Mouse (Mus musculus): ENCODE measurements around the gene Prnp. TPM values are rescaled to one million over a fixed set of nuclear protein-coding genes. Genes with fewer than 3 reads are reported as not detected.

Prnp gene
- polyA plus RNA-seq (2016; fragmentation: Nextera tagmentation; extraction: Ambion mirVana) = 74.5 and 75.1 TPM in 2 replicates

DNA sequence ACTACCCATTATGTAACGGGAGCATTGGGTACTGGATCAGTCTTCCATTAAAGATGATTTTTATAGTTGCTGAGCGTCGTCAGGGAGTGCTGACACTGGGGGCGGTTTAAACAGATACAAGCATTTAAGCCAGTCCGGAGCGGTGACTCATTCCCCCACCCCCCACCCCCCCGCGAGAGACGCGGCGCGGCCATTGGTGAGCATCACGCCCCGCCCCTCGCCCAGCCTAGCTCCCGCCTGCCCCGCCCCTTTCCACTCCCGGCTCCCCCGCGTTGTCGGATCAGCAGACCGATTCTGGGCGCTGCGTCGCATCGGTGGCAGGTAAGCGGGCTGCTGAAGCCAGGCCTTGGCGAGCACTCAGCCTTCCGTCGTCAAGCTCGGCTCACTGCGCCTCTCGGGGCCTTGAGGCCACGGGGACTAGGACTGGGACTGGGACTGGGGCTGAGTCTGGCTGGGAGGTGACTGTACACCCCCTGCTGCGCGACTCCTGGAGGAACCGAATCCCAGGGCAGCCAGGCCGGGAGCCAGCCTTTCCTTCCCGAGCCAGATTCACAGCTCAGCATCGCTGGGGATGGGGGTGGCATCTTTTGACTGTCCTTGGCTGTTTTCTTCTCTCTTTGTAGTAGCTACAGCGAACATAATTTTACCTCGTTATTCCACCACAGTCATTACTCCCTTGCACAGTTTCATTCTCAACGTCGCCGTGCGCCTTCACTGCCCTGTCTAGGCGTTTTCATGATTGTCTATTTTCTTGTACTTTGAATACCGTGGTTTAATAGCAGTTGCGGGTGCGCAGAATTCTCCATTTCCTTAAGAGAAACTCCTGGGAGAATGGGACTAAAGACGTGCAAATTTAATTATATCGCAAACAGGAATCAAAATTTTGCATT, at the start of gene Prnp, which contains the start of gene Prn:
TSS of gene Prnp (plus strand) at position 246 of the 890 bp plus-strand sequence.
TSS of gene Prn (plus strand) at position 275 of the 890 bp plus-strand sequence.
- peak; percentile 89 for ATAC-seq (ENCODE audit: low FRiP score, low read depth)
- peak within 1 kb of the TSS; percentile 65; the same call in 1 of the 2 replicates for H3K27ac ChIP-seq
- H3K4me3 ChIP-seq = peak within 1 kb of the TSS; percentile 72
- H3K4me1 ChIP-seq = peaks cover 7% of the 10 kb centered on the region
- H3K4me2 ChIP-seq (replicated peaks) = peak within 1 kb of the TSS; percentile 66
- H3K36me3 ChIP-seq = no peaks in the 10 kb centered on the region
- 5% methylated on average over 52 of the region's 52 CpGs for WGBS
- no peaks in the 10 kb centered on the region for H3K9me3 ChIP-seq
- H3K9ac ChIP-seq = peak within 1 kb of the TSS; percentile 77
- no peaks in the 10 kb centered on the region for H3K27me3 ChIP-seq (replicated peaks)

DNA sequence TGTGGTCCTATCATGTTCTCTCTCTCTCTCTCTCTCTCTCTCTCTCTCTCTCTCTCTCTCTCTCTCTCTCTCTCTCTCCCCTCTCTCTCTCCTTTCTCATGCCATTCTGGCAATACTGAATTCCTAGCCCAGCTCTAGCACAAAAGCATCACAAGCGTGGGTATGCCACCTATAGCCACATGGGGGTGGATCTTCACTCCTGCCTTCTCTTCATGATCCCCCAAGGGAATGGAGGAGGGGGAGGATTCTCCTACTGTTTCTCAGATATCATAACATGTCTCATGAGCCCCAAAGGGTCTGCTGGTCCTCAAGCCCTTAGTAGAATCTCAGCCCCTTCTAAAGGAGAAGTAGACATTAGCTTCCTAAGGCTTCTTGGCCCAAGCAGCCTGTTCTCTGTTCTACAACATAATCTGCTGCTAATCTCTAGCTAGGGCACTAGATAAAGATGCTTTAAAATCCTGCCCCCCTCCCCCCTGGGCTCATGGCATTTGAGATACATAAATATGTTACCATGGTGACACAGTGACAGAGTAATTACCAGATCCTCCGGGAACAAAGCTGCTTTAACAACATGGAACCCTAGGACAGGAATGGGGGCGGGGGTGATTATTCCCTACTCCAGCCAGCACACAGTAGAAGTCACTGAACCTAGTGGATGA, 47.0 kb upstream of the Prnp start:
- H3K9me3 ChIP-seq = no peaks in the 10 kb centered on the region
- no peak overlapping the region for H3K4me3 ChIP-seq
- WGBS = 38% methylated on average over 3 of the region's 3 CpGs
- no peak overlapping the region for H3K4me2 ChIP-seq (replicated peaks)
- no peak overlapping the region for H3K9ac ChIP-seq
- H3K27ac ChIP-seq = no peak overlapping the region
- no peaks in the 10 kb centered on the region; the same call in 1 of the 2 replicates for H3K4me1 ChIP-seq
- no peaks in the 10 kb centered on the region for H3K27me3 ChIP-seq (replicated peaks)
- H3K36me3 ChIP-seq = no peaks in the 10 kb centered on the region
- ATAC-seq (ENCODE audit: low FRiP score, low read depth) = peak; percentile 80

DNA sequence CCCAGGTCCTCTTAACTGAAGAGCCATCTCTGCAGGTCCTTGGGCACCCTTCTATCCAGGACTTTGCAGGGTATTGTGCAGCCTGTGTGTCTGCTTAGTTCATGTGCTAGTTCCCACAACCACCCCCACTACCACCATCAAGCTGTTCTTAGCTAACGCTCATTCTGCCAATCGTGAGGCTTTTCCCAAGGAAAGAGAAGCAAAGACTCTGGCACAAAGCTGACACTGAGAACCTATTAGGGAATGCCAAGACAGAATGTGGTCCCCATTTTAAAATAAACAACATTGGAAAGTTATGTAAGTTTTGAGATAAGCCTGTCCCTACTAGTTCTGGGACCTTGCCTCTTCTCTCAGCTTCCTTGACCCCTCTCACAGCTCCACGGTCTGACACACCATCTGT, 46.3 kb upstream of the Prnp start:
- H3K4me3 ChIP-seq = no peak overlapping the region
- H3K36me3 ChIP-seq = no peaks in the 10 kb centered on the region
- WGBS = 90% methylated on average over 3 of the region's 3 CpGs
- no peaks in the 10 kb centered on the region for H3K27me3 ChIP-seq (replicated peaks)
- no peak overlapping the region for H3K27ac ChIP-seq
- ATAC-seq (ENCODE audit: low FRiP score, low read depth) = peak; percentile 39
- H3K4me1 ChIP-seq = no peaks in the 10 kb centered on the region; the same call in 1 of the 2 replicates
- no peaks in the 10 kb centered on the region for H3K9me3 ChIP-seq
- no peak overlapping the region for H3K4me2 ChIP-seq (replicated peaks)
- no peak overlapping the region for H3K9ac ChIP-seq

DNA sequence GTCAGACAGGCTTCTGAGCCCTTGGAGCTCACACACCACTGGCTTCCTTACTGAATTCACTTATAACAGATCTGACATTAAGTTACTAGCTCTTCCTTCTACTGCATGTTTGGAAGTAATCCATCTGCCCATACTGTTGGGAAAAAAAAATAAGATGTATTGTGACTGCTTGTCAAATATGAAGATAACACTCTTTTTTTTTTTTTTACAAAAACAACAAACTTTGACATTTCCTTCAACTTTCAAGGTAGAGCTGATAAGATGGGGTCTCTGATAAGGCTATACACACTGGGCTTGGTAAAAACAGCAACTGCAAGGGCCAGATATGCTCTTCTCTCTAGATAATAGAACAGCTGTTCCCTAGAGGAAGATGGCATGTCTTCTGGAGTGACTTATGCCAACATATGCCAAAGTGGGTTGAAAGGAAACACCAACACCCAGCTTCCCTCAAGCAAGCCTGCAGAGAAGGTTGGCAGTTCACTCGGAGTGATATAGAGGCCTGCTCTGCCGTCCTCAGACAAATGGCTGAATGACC, 45.4 kb upstream of the Prnp start:
- Histone ChIP-seq H3K36me3 (no peaks in the 10 kb centered on the region), H3K27me3 (replicated peaks) (no peaks in the 10 kb centered on the region), H3K27ac (no peak overlapping the region), H3K4me3 (no peak overlapping the region), H3K9ac (no peak overlapping the region), H3K9me3 (no peaks in the 10 kb centered on the region), H3K4me1 (no peaks in the 10 kb centered on the region; the same call in 1 of the 2 replicates), H3K4me2 (replicated peaks) (no peak overlapping the region)
- WGBS = 77% methylated on average over 2 of the region's 2 CpGs
- no peak for ATAC-seq (ENCODE audit: low FRiP score, low read depth)

DNA sequence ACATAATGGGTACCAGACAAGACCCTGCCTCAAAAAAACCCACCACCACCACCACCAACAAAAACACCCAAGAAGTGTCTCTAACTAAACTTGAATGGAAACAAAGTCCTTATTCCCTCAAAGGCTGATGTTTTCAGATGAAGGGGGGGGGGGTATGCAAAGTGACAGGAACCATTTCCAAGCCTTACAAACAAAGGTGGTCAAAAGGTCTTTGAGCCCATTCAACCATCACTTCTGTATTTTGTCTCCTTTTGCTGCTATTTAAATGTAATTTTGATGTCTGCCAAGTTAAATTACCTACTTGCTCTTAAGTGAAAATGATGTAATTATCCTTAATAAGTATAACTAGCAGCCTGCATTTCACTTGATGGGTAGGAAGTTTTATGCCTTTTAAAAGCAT, 43.1 kb upstream of the Prnp start:
- no peak overlapping the region for H3K4me3 ChIP-seq
- ATAC-seq (ENCODE audit: low FRiP score, low read depth) = no peak
- no peaks in the 10 kb centered on the region; the same call in 1 of the 2 replicates for H3K4me1 ChIP-seq
- H3K9ac ChIP-seq = no peak overlapping the region
- H3K27ac ChIP-seq = no peak overlapping the region
- no peak overlapping the region for H3K4me2 ChIP-seq (replicated peaks)
- 0 out of 2 replicates have a peak, but pooled peaks cover under 1% of the 10 kb centered on the region for H3K9me3 ChIP-seq
- H3K36me3 ChIP-seq = no peaks in the 10 kb centered on the region
- H3K27me3 ChIP-seq (replicated peaks) = no peaks in the 10 kb centered on the region

DNA sequence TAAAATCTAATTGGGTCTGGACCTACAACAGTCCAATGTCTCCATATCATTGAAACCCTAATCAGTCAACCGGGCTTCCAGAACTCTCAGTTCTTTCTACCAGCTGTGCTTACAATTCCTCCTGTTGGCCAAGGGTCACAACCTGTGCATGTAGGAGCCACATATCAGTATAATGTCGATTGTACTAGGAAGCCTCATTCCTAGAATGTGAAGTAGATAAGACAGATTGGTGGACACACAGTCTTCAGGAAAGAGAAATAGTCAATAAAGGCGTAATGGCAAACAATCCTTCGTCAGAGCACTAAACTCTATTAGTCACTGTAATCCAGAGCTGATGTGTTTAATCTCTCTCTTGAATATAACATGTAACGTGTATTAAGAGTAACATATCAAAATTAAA, 40.7 kb upstream of the Prnp start:
- Histone ChIP-seq H3K4me1 (no peaks in the 10 kb centered on the region), H3K9me3 (0 out of 2 replicates have a peak, but pooled peaks cover 4% of the 10 kb centered on the region), H3K4me3 (no peak overlapping the region), H3K36me3 (no peaks in the 10 kb centered on the region), H3K4me2 (replicated peaks) (no peak overlapping the region), H3K27me3 (replicated peaks) (no peaks in the 10 kb centered on the region), H3K27ac (no peak overlapping the region), H3K9ac (no peak overlapping the region)
- ATAC-seq (ENCODE audit: low FRiP score, low read depth) = no peak
- WGBS = 89% methylated on average over 5 of the region's 5 CpGs

DNA sequence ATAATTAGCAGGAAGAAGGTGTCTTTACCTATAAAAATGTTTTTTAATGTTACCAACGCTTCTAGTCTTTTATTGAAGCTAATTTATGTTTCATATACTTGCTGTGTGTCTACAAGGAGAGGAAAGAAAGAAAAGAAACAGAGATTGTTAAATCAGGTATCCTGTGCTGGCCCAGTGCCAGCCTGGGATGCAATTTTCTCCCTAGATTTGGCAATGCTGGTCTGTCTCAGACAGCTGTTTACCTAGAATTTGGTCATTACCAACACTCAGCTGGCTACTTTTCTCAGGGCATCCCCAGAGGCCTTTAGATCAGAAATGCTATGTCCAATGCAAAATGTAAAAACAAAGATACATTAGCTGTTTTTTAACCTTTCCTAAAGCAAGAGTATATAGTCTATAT, 36.4 kb upstream of the Prnp start:
- no peak overlapping the region for H3K9ac ChIP-seq
- no peaks in the 10 kb centered on the region for H3K36me3 ChIP-seq
- no peak overlapping the region for H3K4me3 ChIP-seq
- H3K4me2 ChIP-seq (replicated peaks) = no peak overlapping the region
- no peaks in the 10 kb centered on the region for H3K4me1 ChIP-seq
- H3K9me3 ChIP-seq = 0 out of 2 replicates have a peak, but pooled peaks cover 4% of the 10 kb centered on the region
- H3K27ac ChIP-seq = no peak overlapping the region
- WGBS = 89% methylated on average over 1 of the region's 1 CpGs
- no peak for ATAC-seq (ENCODE audit: low FRiP score, low read depth)
- H3K27me3 ChIP-seq (replicated peaks) = no peaks in the 10 kb centered on the region

DNA sequence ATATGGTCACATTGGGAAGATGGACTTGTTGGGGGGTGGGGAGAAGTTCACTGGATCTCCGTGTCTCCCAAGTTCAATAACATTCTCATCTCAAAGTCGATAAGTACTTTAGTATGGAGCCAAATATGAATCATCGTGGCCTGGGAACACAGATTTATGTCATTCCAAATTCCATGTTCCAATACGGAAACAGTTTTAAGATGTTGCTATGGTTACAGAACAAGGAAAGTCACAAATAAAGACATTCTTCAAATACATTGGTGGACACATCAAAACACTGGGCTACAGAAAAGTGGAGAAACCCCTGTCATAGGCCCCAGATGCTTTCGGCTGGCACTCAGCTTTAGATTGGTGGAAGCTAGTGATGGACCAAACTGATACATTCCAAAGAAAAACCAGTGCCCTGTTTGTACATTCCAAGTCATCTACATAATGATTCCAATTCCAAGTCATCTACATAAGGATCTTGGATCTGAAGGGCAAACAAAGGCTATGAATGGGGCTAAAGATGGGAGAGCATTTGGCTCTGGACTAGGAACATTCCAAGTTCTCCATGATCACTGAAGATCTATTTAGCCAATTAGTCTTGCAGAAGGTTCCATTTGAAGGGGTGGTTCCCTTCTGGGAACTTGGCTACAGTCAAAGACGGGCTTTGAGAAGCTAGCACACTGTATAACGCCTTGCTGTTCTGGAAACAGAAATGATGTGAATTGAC, 33.0 kb upstream of the Prnp start:
- Histone ChIP-seq H3K27ac (no peak overlapping the region), H3K4me3 (no peak overlapping the region), H3K4me2 (replicated peaks) (no peak overlapping the region), H3K9me3 (0 out of 2 replicates have a peak, but pooled peaks cover 3% of the 10 kb centered on the region), H3K9ac (no peak overlapping the region), H3K27me3 (replicated peaks) (no peaks in the 10 kb centered on the region), H3K36me3 (no peaks in the 10 kb centered on the region), H3K4me1 (no peaks in the 10 kb centered on the region)
- ATAC-seq (ENCODE audit: low FRiP score, low read depth) = no peak
- WGBS = 95% methylated on average over 7 of the region's 7 CpGs

DNA sequence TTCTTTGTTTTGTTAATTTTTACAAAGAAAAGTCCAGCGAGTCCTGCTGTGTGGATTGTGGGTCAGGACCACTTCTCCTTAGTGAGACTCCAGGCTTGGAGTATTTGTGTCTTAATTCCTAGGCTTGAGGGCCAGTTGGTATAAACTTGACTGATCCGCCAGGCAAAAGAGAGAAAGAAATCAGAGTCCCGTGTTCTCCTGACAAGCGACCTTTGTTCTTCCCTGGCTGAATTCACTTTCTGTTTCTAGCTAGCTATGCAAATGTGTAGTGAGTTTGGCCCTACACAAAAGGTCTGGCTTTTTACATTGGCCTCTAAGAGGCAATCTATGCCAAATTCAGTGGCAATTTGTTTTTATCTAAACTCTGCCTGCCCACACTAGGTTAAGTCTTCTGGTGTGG, 28.0 kb upstream of the Prnp start:
- Histone ChIP-seq H3K4me3 (no peak overlapping the region), H3K4me2 (replicated peaks) (no peak overlapping the region), H3K36me3 (no peaks in the 10 kb centered on the region), H3K9me3 (no peaks in the 10 kb centered on the region), H3K9ac (no peak overlapping the region), H3K27me3 (replicated peaks) (no peaks in the 10 kb centered on the region), H3K4me1 (peaks cover 4% of the 10 kb centered on the region; the same call in 1 of the 2 replicates), H3K27ac (no peak overlapping the region)
- no peak for ATAC-seq (ENCODE audit: low FRiP score, low read depth)
- WGBS = 63% methylated on average over 4 of the region's 4 CpGs

DNA sequence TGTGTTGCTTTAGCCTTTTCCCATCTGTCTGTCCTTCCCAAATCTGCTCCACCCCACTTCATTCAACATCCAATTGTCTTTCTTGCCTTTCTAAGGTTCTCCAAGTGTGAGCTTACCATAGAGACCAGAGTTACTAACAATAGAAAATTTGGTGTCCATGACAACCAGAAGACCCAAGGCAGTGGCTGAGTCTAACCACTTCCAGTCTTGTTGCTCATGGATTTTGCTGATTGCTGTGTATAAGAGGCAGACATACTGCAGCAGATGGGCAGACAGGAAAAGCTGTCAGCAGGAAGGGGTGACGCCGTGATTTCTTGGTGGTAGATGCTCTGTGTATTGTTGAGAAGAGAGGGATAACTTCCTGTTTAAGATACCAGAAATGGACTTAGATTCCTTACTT, 26.6 kb upstream of the Prnp start:
- no peak overlapping the region for H3K9ac ChIP-seq
- H3K4me2 ChIP-seq (replicated peaks) = no peak overlapping the region
- H3K27ac ChIP-seq = no peak overlapping the region
- ATAC-seq (ENCODE audit: low FRiP score, low read depth) = no peak
- H3K27me3 ChIP-seq (replicated peaks) = no peaks in the 10 kb centered on the region
- H3K9me3 ChIP-seq = no peaks in the 10 kb centered on the region
- H3K4me3 ChIP-seq = no peak overlapping the region
- peaks cover 4% of the 10 kb centered on the region; the same call in 1 of the 2 replicates for H3K4me1 ChIP-seq
- WGBS = 77% methylated on average over 2 of the region's 2 CpGs
- no peaks in the 10 kb centered on the region for H3K36me3 ChIP-seq

DNA sequence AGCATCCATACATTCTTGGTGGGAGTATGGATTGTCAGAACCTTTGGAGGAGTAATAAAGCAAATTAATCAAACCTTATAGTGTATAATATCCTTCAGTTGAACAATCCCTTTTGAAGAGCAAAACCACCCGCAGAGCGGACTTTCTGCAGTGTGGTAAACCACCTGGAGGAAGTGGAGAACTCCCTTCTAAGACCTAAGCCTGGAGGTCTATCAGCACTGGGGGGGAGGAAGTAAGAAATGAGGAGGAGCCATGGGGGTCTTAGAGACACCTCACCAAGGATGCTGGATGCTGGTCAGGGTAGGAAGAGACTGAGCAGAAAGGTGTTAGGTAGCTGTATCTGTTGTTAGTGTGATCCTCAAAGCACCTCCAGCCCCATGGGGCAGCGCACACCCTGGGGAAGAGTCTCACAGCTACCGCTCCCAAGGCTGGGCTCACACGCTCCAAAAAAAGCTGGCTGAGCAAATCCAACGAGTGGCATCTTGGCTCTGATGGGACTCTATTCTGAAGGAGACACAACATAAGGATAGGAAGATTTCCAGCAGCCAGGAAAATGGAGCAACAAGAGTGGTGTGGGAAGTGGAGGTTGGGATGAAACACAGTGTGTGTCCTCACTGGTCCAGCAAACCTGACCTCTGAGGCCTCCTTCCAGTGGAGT, 23.1 kb upstream of the Prnp start:
- Histone ChIP-seq H3K4me2 (replicated peaks) (no peak overlapping the region), H3K36me3 (no peaks in the 10 kb centered on the region), H3K4me1 (peaks cover 4% of the 10 kb centered on the region; the same call in 1 of the 2 replicates), H3K4me3 (no peak overlapping the region), H3K27ac (no peak overlapping the region), H3K27me3 (replicated peaks) (no peaks in the 10 kb centered on the region), H3K9ac (no peak overlapping the region), H3K9me3 (no peaks in the 10 kb centered on the region)
- ATAC-seq (ENCODE audit: low FRiP score, low read depth) = no peak
- WGBS = 92% methylated on average over 6 of the region's 6 CpGs
